Mouse (Mus musculus) heart, embryonic 11.5 days (tissue): ENCODE results near the gene Dpysl4. TPM values are rescaled to one million over a fixed set of nuclear protein-coding genes. Genes with fewer than 3 reads are reported as not detected.

Experiments
- ATAC-seq: fragments of 200-750 bp; cut with Nextera tagmentation; replicated peaks from 2 replicates; pipeline ENCODE4 v1.8.0; 2017; ENCODE audit warnings: moderate library complexity; ENCODE audit not compliant: insufficient number of reproducible peaks, low FRiP score, low TSS enrichment
- H3K27ac ChIP-seq: fragments of 300-500 bp; sonication (generic); 2 replicates; pipeline ENCODE4 v1.5.1; 2014; ENCODE audit warnings: mild to moderate bottlenecking, low read depth, low read length
- H3K27me3 ChIP-seq: fragments of 300-500 bp; sonication (generic); 2 replicates; pipeline ENCODE4 v1.6.1; 2014; ENCODE audit warnings: mild to moderate bottlenecking, low read length, mixed read lengths; ENCODE audit not compliant: control insufficient read depth, insufficient read depth
- H3K36me3 ChIP-seq: fragments of 300-500 bp; sonication (generic); 2 replicates; pipeline ENCODE4 v1.6.1; 2014; ENCODE audit warnings: mild to moderate bottlenecking, low read length, moderate library complexity, mixed read lengths; ENCODE audit not compliant: control insufficient read depth, insufficient read depth
- H3K4me1 ChIP-seq: fragments of 300-500 bp; sonication (generic); 2 replicates; pipeline ENCODE4 v1.6.1; 2014; ENCODE audit warnings: low read length; ENCODE audit not compliant: control insufficient read depth, insufficient read depth
- H3K4me2 ChIP-seq: fragments of 300-500 bp; sonication (generic); 2 replicates; pipeline ENCODE4 v1.6.1; 2014; ENCODE audit warnings: mild to moderate bottlenecking, moderate library complexity
- H3K4me3 ChIP-seq: fragments of 300-500 bp; sonication (generic); 2 replicates; pipeline ENCODE4 v1.5.1; 2014; ENCODE audit warnings: low read depth, low read length
- H3K9ac ChIP-seq: fragments of 300-500 bp; sonication (generic); 2 replicates; pipeline ENCODE4 v1.6.1; 2014; ENCODE audit warnings: mild to moderate bottlenecking, low read depth, low read length, moderate library complexity
- H3K9me3 ChIP-seq: fragments of 300-500 bp; sonication (generic); replicated peaks from 2 replicates; pipeline ENCODE4 v1.6.1; 2016; ENCODE audit warnings: low read length; ENCODE audit not compliant: control insufficient read depth
- WGBS: fragments of 180-500 bp; shearing (Covaris S2); extraction: QIAGEN DNeasy Blood & Tissue Kit; methylation state at CpG from one replicate; pipeline ENCODE4 v1.1.7; 2014; ENCODE audit not compliant: insufficient replicate concordance; 5-methylcytosine and 5-hydroxymethylcytosine counted together
- polyA plus RNA-seq: library from polyadenylated mRNA; unstranded; fragments of >200 nt; fragmentation: Nextera tagmentation; extraction: Ambion mirVana; gene quantifications from 2 replicates; pipeline ENCODE4 v1.2.1, GENCODE M21; 2014

Gene Dpysl4
- polyA plus RNA-seq, 1 experiment from 2014 or later, result 4.4 TPM

DNA sequence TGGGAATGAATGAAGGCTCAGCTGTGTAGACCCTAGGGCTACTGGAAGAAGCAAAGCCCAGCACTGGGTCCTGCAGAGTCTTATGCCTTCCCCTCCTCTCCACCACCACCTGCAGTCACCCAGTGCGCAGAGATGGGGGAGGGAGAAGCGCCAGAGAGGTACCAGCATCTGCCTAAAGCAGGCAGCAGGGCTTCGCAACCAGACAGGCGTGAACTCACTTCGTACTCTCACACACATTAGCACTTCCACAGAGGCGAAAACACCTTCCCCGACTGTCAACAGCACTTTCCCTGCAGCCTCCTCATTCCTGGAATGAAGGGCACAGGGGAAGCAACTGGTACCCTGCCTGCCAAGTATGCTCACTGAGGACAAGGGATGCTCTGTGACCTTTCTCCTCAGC lies 63.6 kb downstream of the Dpysl4 start:
- 24% methylated on average over 7 of the region's 7 CpGs for WGBS
- peaks cover 17% of the 10 kb centered on the region for H3K27me3 ChIP-seq
- ATAC-seq, result no peak

GRCm38 (mm10) chr7:139151116-139151515 lies 65.3 kb downstream of the Dpysl4 start:
- 35% methylated on average over 10 of the region's 10 CpGs for WGBS
- no peaks in the 10 kb centered on the region for H3K4me1 ChIP-seq
- no peaks in the 10 kb centered on the region for H3K9me3 ChIP-seq
- H3K36me3 ChIP-seq, result no peaks in the 10 kb centered on the region
- no peak overlapping the region for H3K27ac ChIP-seq
- H3K9ac ChIP-seq, result no peak overlapping the region
- no peak for ATAC-seq
- H3K4me2 ChIP-seq, result no peak overlapping the region
- no peak overlapping the region for H3K4me3 ChIP-seq
- peaks cover 17% of the 10 kb centered on the region for H3K27me3 ChIP-seq

More for the DNA sequence above, 63.6 kb downstream of the Dpysl4 start:
- H3K4me1 ChIP-seq, result no peaks in the 10 kb centered on the region
- H3K27ac ChIP-seq, result no peak overlapping the region
- H3K9me3 ChIP-seq, result no peaks in the 10 kb centered on the region
- H3K9ac ChIP-seq, result no peak overlapping the region
- H3K4me2 ChIP-seq, result no peak overlapping the region
- no peaks in the 10 kb centered on the region for H3K36me3 ChIP-seq
- H3K4me3 ChIP-seq, result no peak overlapping the region

Other genes starting within 250 kb of the Dpysl4 start
- 42.8 and 43.4 TPM in 2 replicates for gene Ppp2r2d, start 239.9 kb upstream of the Dpysl4 start, polyA plus RNA-seq
- gene Mapk1ip1, start 239.7 kb upstream of the Dpysl4 start, polyA plus RNA-seq, result 11.4 and 12.7 TPM in 2 replicates
- 306 and 317 TPM in 2 replicates for gene Bnip3, start 176.5 kb upstream of the Dpysl4 start, polyA plus RNA-seq
- gene Jakmip3, start 145.3 kb upstream of the Dpysl4 start, polyA plus RNA-seq, result 0.13 and 0.59 TPM in 2 replicates
- 4.9 and 6.2 TPM in 2 replicates for gene Lrrc27, start 127.0 kb downstream of the Dpysl4 start, polyA plus RNA-seq
- gene Stk32c, start 127.3 kb downstream of the Dpysl4 start, polyA plus RNA-seq, result not detected in 2 replicates
- gene Pwwp2b, start 162.5 kb downstream of the Dpysl4 start, polyA plus RNA-seq, result 8.4 TPM in 2 replicates